Mouse (Mus musculus): ENCODE results near the gene Olfr704. TPM values are rescaled to one million over a fixed set of nuclear protein-coding genes. Genes with fewer than 3 reads are reported as not detected.
"Not testable (repeated sequence)": the region's sequence is repeated elsewhere in the genome, so short reads cannot be mapped to it uniquely, and the experiment has no call there.

Gene Olfr704
- polyA plus RNA-seq, 1 experiment from 2014 or later, result not detected

DNA sequence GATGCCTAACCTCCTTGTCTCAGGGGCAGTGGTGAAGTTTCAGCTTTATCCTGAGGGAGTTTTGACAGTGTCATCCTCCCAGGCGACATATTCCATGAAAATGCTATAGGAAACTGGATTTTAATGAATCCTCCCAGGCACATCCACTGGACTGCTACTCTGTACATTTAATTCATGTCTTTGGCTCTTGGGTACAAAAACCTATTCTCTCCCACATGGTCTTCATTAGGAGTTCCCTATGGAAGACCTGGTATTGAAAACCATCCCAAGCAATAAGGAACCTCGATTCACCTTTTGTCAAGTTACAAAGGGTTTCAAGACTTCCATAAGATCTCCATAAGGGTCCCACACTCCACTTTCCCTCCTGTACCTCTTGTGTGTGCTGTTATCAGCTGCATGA is 25.1 kb downstream of the Olfr704 start, which contains the start of gene Olfr706:
Olfr706 (minus strand) TSS at position 101 of the 400 bp plus-strand sequence.
- no peak within 1 kb of the TSS for H3K4me3 ChIP-seq (replicated peaks; ENCODE audit: low read depth, low read length)
- H3K4me1 ChIP-seq (replicated peaks; ENCODE audit: insufficient read depth, low read length), result no peaks in the 10 kb centered on the region
- no peak within 1 kb of the TSS for H3K9ac ChIP-seq (ENCODE audit: low read depth, low read length)
- WGBS, result 83% methylated on average over 2 of the region's 2 CpGs
- no peaks in the 10 kb centered on the region for H3K27me3 ChIP-seq (ENCODE audit: insufficient read depth, low read length)
- H3K9me3 ChIP-seq (replicated peaks; ENCODE audit: low read length), result no peaks in the 10 kb centered on the region
- H3K27ac ChIP-seq, result no peak within 1 kb of the TSS
- no peak within 1 kb of the TSS for H3K4me2 ChIP-seq (ENCODE audit: low read length)
- ATAC-seq (replicated peaks; ENCODE audit: low FRiP score, low read depth) (no peak), DNase-seq (ENCODE audit: low spot score) (no peak)
- no peaks in the 10 kb centered on the region for H3K36me3 ChIP-seq (ENCODE audit: insufficient read depth, low read length)
- no peak for TF ChIP-seq CTCF (IDR thresholded peaks at IDR 0.05; ENCODE audit: low read depth)

DNA sequence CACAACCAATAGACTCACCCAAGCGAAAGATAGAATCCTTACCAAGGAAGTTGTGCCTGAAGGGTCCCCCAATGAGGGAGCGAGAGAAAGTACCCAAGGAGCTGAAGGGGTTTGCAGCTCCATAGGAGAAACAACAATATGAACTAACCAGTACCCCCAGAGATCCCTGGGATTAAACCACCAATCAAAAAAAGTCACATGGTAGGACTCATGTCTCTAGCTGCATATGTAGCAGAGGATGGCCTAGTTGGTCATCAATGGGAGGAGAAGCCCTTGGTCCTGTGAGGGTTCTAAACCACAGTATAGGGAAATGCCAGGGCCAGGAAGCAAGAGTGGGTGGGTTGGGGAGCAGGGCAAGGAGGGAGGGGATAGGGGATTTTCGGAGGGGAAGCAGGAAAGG is 38.2 kb downstream of the Olfr704 start, which contains the start of gene Olfr707:
Olfr707 (minus strand) TSS at position 101 of the 400 bp plus-strand sequence.
- WGBS, result 87% methylated on average over 3 of the region's 3 CpGs
- H3K9ac ChIP-seq (ENCODE audit: low read depth, low read length); DNase-seq (ENCODE audit: low spot score); H3K9me3 ChIP-seq (replicated peaks; ENCODE audit: low read length); ATAC-seq (replicated peaks; ENCODE audit: low FRiP score, low read depth); H3K27me3 ChIP-seq (ENCODE audit: insufficient read depth, low read length); H3K36me3 ChIP-seq (ENCODE audit: insufficient read depth, low read length); H3K4me1 ChIP-seq (replicated peaks; ENCODE audit: insufficient read depth, low read length); H3K4me2 ChIP-seq (ENCODE audit: low read length); H3K27ac ChIP-seq; H3K4me3 ChIP-seq (replicated peaks; ENCODE audit: low read depth, low read length): not testable (repeated sequence)

DNA sequence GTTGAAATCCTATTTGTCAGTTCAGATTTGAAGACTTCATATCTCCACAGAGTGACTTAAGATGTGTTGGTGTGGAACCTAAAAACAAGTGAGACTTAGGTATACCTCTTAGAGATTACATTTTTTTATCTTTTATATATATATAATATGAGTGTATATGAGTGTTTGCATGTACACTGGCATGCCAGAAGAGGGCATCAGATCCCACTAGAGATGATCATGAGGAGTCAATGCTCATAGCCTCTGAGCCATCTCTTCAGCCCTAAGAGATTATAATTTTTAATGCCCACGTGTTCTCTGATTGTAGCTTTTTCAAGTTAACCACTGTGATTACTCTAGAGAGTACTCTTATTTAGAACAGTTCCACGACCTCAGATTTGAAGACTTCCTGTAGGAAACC is 44.7 kb downstream of the Olfr704 start, which contains the start of gene Olfr1532-ps1:
Olfr1532-ps1 (plus strand) TSS at position 326 of the 400 bp plus-strand sequence.
- 74% methylated on average over 2 of the region's 2 CpGs for WGBS
- no peak within 1 kb of the TSS for H3K4me2 ChIP-seq (ENCODE audit: low read length)
- H3K4me1 ChIP-seq (replicated peaks; ENCODE audit: insufficient read depth, low read length), result no peaks in the 10 kb centered on the region
- ATAC-seq (replicated peaks; ENCODE audit: low FRiP score, low read depth), result no peak
- TF ChIP-seq CTCF (IDR thresholded peaks at IDR 0.05; ENCODE audit: low read depth), result no peak
- no peak within 1 kb of the TSS for H3K4me3 ChIP-seq (replicated peaks; ENCODE audit: low read depth, low read length)
- H3K36me3 ChIP-seq (ENCODE audit: insufficient read depth, low read length), result no peaks in the 10 kb centered on the region
- H3K9ac ChIP-seq (ENCODE audit: low read depth, low read length), result no peak within 1 kb of the TSS
- no peak within 1 kb of the TSS for H3K27ac ChIP-seq
- H3K9me3 ChIP-seq (replicated peaks; ENCODE audit: low read length), result no peaks in the 10 kb centered on the region
- DNase-seq (ENCODE audit: low spot score), result no peak
- H3K27me3 ChIP-seq (ENCODE audit: insufficient read depth, low read length), result no peaks in the 10 kb centered on the region

Other genes with a start within 250 kb of the Olfr704 start
- not detected in 2 replicates for gene Olfr693, start 182.6 kb upstream of the Olfr704 start, polyA plus RNA-seq (2015; fragmentation: Nextera tagmentation; extraction: Ambion mirVana)
- gene Olfr694, start 171.4 kb upstream of the Olfr704 start, polyA plus RNA-seq (2015; fragmentation: Nextera tagmentation; extraction: Ambion mirVana), result not detected in 2 replicates
- not detected in 2 replicates for gene Olfr695, start 146.8 kb upstream of the Olfr704 start, polyA plus RNA-seq (2015; fragmentation: Nextera tagmentation; extraction: Ambion mirVana)
- not detected in 2 replicates for gene Olfr697, start 120.7 kb upstream of the Olfr704 start, polyA plus RNA-seq (2015; fragmentation: Nextera tagmentation; extraction: Ambion mirVana)
- gene Olfr698, start 107.8 kb upstream of the Olfr704 start, polyA plus RNA-seq (2015; fragmentation: Nextera tagmentation; extraction: Ambion mirVana), result not detected in 2 replicates
- not detected in 2 replicates for gene Olfr699, start 70.0 kb upstream of the Olfr704 start, polyA plus RNA-seq (2015; fragmentation: Nextera tagmentation; extraction: Ambion mirVana)
- gene Olfr700, start 54.4 kb upstream of the Olfr704 start, polyA plus RNA-seq (2015; fragmentation: Nextera tagmentation; extraction: Ambion mirVana), result not detected in 2 replicates
- gene Olfr701, start 49.1 kb upstream of the Olfr704 start, polyA plus RNA-seq (2015; fragmentation: Nextera tagmentation; extraction: Ambion mirVana), result not detected in 2 replicates
- gene Olfr702, start 29.3 kb upstream of the Olfr704 start, polyA plus RNA-seq (2015; fragmentation: Nextera tagmentation; extraction: Ambion mirVana), result not detected in 2 replicates
- not detected in 2 replicates for gene Olfr703, start 19.8 kb upstream of the Olfr704 start, polyA plus RNA-seq (2015; fragmentation: Nextera tagmentation; extraction: Ambion mirVana)
- gene Olfr705, start 13.7 kb downstream of the Olfr704 start, polyA plus RNA-seq (2015; fragmentation: Nextera tagmentation; extraction: Ambion mirVana), result not detected in 2 replicates
- not detected in 2 replicates for gene Olfr706, start 25.0 kb downstream of the Olfr704 start, polyA plus RNA-seq (2015; fragmentation: Nextera tagmentation; extraction: Ambion mirVana)
- gene Olfr707, start 38.1 kb downstream of the Olfr704 start, polyA plus RNA-seq (2015; fragmentation: Nextera tagmentation; extraction: Ambion mirVana), result not detected in 2 replicates
- not detected in 2 replicates for gene Olfr1532-ps1, start 44.8 kb downstream of the Olfr704 start, polyA plus RNA-seq (2015; fragmentation: Nextera tagmentation; extraction: Ambion mirVana)
- gene Olfr709-ps1, start 69.0 kb downstream of the Olfr704 start, polyA plus RNA-seq (2015; fragmentation: Nextera tagmentation; extraction: Ambion mirVana), result not detected in 2 replicates
- gene Olfr710, start 85.1 kb downstream of the Olfr704 start, polyA plus RNA-seq (2015; fragmentation: Nextera tagmentation; extraction: Ambion mirVana), result not detected in 2 replicates
- gene Olfr6, start 100.8 kb downstream of the Olfr704 start, polyA plus RNA-seq (2015; fragmentation: Nextera tagmentation; extraction: Ambion mirVana), result not detected in 2 replicates
- not detected in 2 replicates for gene Olfr711, start 112.3 kb downstream of the Olfr704 start, polyA plus RNA-seq (2015; fragmentation: Nextera tagmentation; extraction: Ambion mirVana)
- not detected in 2 replicates for gene Olfr2, start 142.9 kb downstream of the Olfr704 start, polyA plus RNA-seq (2015; fragmentation: Nextera tagmentation; extraction: Ambion mirVana)
- gene Olfr713, start 168.0 kb downstream of the Olfr704 start, polyA plus RNA-seq (2015; fragmentation: Nextera tagmentation; extraction: Ambion mirVana), result not detected in 2 replicates
- not detected in 2 replicates for gene Olfr714, start 207.8 kb downstream of the Olfr704 start, polyA plus RNA-seq (2015; fragmentation: Nextera tagmentation; extraction: Ambion mirVana)
- gene Olfr17, start 230.0 kb downstream of the Olfr704 start, polyA plus RNA-seq (2015; fragmentation: Nextera tagmentation; extraction: Ambion mirVana), result not detected in 2 replicates
- not detected in 2 replicates for gene Olfr715b, start 247.2 kb downstream of the Olfr704 start, polyA plus RNA-seq (2015; fragmentation: Nextera tagmentation; extraction: Ambion mirVana)